Mouse (Mus musculus): ENCODE measurements around the gene Tmem192. TPM values are rescaled to one million over a fixed set of nuclear protein-coding genes. Genes with fewer than 3 reads are reported as not detected.
A peak's percentile ranks its signal among the peaks of the same experiment; 100 is the strongest.

The Tmem192 gene
- polyA plus RNA-seq, 1 experiment, result 30.5 TPM

DNA sequence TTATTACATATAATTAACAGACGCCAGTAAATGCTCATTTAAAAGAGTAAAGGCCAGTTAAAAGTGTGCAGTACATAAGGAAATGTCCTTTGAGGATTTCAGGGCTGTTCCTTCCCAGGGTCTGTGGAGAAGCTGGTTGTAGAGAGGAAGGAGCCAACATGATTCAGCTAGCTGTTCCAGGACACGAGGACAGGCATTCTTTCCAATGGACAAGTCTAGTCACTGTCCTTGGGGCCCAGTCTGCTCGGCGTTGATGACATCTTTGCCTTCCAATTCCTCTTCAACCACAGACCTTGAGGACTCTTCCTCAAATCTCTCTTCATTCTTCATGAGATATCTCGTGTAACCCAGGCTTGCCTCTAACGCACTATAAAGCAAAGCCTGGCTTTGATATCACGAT, 1.4 kb upstream of the Tmem192 start:
- Histone ChIP-seq H3K79me3 (ENCODE audit: low read depth) (peaks cover 3% of the 10 kb centered on the region), H3K79me2 (ENCODE audit: control insufficient read depth, insufficient read depth) (no peaks in the 10 kb centered on the region), H3K27me3 (ENCODE audit: control insufficient read depth, insufficient read depth, insufficient read length) (peaks cover 3% of the 10 kb centered on the region), H3ac (ENCODE audit: control insufficient read depth, insufficient read length, low read depth) (no peak overlapping the region), H3K36me3 (ENCODE audit: control insufficient read depth, insufficient read depth) (no peaks in the 10 kb centered on the region), H3K4me3 (ENCODE audit: insufficient read depth, poor library complexity, severe bottlenecking) (no peak overlapping the region)
- TF ChIP-seq MYOG (IDR thresholded peaks at IDR 0.05; ENCODE audit: control insufficient read depth, extremely low read depth, insufficient read length), result no peak
- no peak for TF ChIP-seq FOSL1 (IDR thresholded peaks at IDR 0.05; ENCODE audit: insufficient read depth, low read length, poor library complexity, severe bottlenecking)
- no peak for TF ChIP-seq MAX (IDR thresholded peaks at IDR 0.05)
- TF ChIP-seq CEBPB (IDR thresholded peaks at IDR 0.05; ENCODE audit: low read depth), result no peak
- TF ChIP-seq CTCF (IDR thresholded peaks at IDR 0.05; ENCODE audit: control insufficient read depth, insufficient read depth, insufficient read length), result no peak
- TF ChIP-seq MYOD1 (IDR thresholded peaks at IDR 0.05; ENCODE audit: control insufficient read depth, insufficient read length, low read depth), result no peak
- no peak for TF ChIP-seq USF1 (IDR thresholded peaks at IDR 0.05; ENCODE audit: low read depth)

DNA sequence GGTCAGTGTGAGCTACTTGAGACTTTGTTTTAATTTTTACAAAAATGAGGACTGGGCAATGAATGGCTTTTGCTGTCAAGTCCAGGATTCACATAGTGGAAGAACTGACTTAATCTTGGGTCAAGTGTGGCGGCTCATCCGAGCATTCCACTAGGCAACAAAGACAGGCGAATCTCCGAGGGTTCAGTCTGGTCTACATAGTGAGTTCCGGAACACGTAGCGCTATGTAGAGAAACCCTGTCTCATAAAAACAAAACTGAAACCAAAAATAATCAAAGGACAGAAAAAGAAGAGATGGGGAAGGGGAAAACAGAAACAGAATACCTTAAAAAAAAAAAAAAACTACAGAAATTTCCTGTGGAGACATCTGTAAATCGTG, 555 bp upstream of the Tmem192 start:
- peak overlapping the region; percentile 59 for H3K4me3 ChIP-seq (ENCODE audit: insufficient read depth, poor library complexity, severe bottlenecking)
- H3K27me3 ChIP-seq (ENCODE audit: control insufficient read depth, insufficient read depth, insufficient read length), result peaks cover 3% of the 10 kb centered on the region
- H3K79me3 ChIP-seq (ENCODE audit: low read depth), result peaks cover 3% of the 10 kb centered on the region
- H3ac ChIP-seq (ENCODE audit: control insufficient read depth, insufficient read length, low read depth), result no peak overlapping the region
- H3K79me2 ChIP-seq (ENCODE audit: control insufficient read depth, insufficient read depth), result no peaks in the 10 kb centered on the region
- TF ChIP-seq MAX (IDR thresholded peaks at IDR 0.05) (no peak), MYOG (IDR thresholded peaks at IDR 0.05; ENCODE audit: control insufficient read depth, extremely low read depth, insufficient read length) (no peak), CEBPB (IDR thresholded peaks at IDR 0.05; ENCODE audit: low read depth) (no peak), MYOD1 (IDR thresholded peaks at IDR 0.05; ENCODE audit: control insufficient read depth, insufficient read length, low read depth) (no peak), FOSL1 (IDR thresholded peaks at IDR 0.05; ENCODE audit: insufficient read depth, low read length, poor library complexity, severe bottlenecking) (no peak), USF1 (IDR thresholded peaks at IDR 0.05; ENCODE audit: low read depth) (no peak), CTCF (IDR thresholded peaks at IDR 0.05; ENCODE audit: control insufficient read depth, insufficient read depth, insufficient read length) (no peak)
- no peaks in the 10 kb centered on the region for H3K36me3 ChIP-seq (ENCODE audit: control insufficient read depth, insufficient read depth)

DNA sequence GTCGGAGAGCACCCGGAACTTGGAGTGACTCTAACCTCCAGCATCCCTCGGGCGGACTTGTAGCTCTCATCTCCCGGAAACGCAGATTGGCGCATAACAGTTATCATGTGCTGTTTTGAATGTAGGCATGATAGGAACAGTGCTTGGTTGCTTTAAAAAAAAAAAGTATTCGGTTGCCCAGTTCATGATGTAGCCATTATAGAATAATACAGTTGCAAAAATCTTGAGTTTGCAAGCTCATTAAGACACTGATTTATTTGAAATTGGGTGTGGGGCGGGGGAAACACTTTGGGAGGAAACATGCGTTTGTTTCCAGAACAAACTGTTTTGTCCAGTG, 681 bp downstream of the Tmem192 start:
- no peaks in the 10 kb centered on the region for H3K36me3 ChIP-seq (ENCODE audit: control insufficient read depth, insufficient read depth)
- peak overlapping the region; percentile 75 for H3ac ChIP-seq (ENCODE audit: control insufficient read depth, insufficient read length, low read depth)
- TF ChIP-seq MAX (IDR thresholded peaks at IDR 0.05), result no peak
- no peak for TF ChIP-seq FOSL1 (IDR thresholded peaks at IDR 0.05; ENCODE audit: insufficient read depth, low read length, poor library complexity, severe bottlenecking)
- no peak for TF ChIP-seq CTCF (IDR thresholded peaks at IDR 0.05; ENCODE audit: control insufficient read depth, insufficient read depth, insufficient read length)
- TF ChIP-seq USF1 (IDR thresholded peaks at IDR 0.05; ENCODE audit: low read depth), result no peak
- no peak for TF ChIP-seq CEBPB (IDR thresholded peaks at IDR 0.05; ENCODE audit: low read depth)
- no peak for TF ChIP-seq MYOG (IDR thresholded peaks at IDR 0.05; ENCODE audit: control insufficient read depth, extremely low read depth, insufficient read length)
- TF ChIP-seq MYOD1 (IDR thresholded peaks at IDR 0.05; ENCODE audit: control insufficient read depth, insufficient read length, low read depth), result no peak
- H3K79me3 ChIP-seq (ENCODE audit: low read depth), result peaks cover 3% of the 10 kb centered on the region
- no peaks in the 10 kb centered on the region for H3K79me2 ChIP-seq (ENCODE audit: control insufficient read depth, insufficient read depth)
- peak overlapping the region; percentile 59 for H3K4me3 ChIP-seq (ENCODE audit: insufficient read depth, poor library complexity, severe bottlenecking)
- H3K27me3 ChIP-seq (ENCODE audit: control insufficient read depth, insufficient read depth, insufficient read length), result peaks cover 3% of the 10 kb centered on the region

DNA sequence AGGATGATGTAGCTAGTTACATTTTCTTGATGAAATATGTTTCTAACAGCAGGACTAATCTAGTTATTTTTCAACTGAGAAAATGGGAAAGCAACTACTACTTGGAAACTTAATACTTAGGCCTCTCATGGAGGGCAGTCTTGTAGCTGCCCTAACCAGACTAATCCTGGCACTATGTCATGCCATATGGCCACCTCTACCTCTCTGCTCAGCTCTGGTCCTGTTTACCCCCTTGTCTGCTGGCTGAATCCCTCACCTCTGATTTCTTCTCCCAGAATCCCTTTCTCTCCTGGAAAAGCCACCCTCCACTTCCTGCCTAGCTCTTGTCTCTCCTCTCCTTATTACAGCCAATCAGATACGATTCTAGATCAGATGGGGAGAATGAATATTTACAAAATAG, 1.4 kb downstream of the Tmem192 start:
- H3K27me3 ChIP-seq (ENCODE audit: control insufficient read depth, insufficient read depth, insufficient read length), result no peaks in the 10 kb centered on the region
- no peak for TF ChIP-seq CEBPB (IDR thresholded peaks at IDR 0.05; ENCODE audit: low read depth)
- TF ChIP-seq MYOD1 (IDR thresholded peaks at IDR 0.05; ENCODE audit: control insufficient read depth, insufficient read length, low read depth), result no peak
- no peak overlapping the region for H3K4me3 ChIP-seq (ENCODE audit: insufficient read depth, poor library complexity, severe bottlenecking)
- no peak overlapping the region for H3ac ChIP-seq (ENCODE audit: control insufficient read depth, insufficient read length, low read depth)
- no peaks in the 10 kb centered on the region for H3K79me2 ChIP-seq (ENCODE audit: control insufficient read depth, insufficient read depth)
- no peaks in the 10 kb centered on the region for H3K36me3 ChIP-seq (ENCODE audit: control insufficient read depth, insufficient read depth)
- H3K79me3 ChIP-seq (ENCODE audit: low read depth), result peaks cover 3% of the 10 kb centered on the region

DNA sequence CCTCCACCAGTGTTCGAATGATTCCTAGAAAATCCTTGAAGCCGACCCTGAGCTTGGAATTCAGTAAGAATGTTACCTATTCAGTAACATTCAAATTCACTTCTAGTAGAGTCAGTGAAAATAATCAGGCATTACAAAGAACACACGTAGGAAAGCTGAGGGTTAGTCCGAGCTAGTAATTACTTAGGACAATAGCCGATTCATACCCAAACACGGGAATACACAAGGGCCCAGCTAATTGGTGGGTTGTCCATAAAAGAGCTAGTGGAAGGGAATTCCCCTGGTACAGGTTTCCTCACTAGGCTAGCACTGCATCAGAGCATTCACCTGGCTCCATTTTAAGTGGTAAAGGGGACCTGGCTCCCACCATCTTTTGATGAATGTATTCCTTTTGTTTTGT, 5.1 kb downstream of the Tmem192 start:
- Histone ChIP-seq H3K36me3 (ENCODE audit: control insufficient read depth, insufficient read depth) (no peaks in the 10 kb centered on the region), H3K79me3 (ENCODE audit: low read depth) (peaks cover 3% of the 10 kb centered on the region), H3K27me3 (ENCODE audit: control insufficient read depth, insufficient read depth, insufficient read length) (no peaks in the 10 kb centered on the region), H3K79me2 (ENCODE audit: control insufficient read depth, insufficient read depth) (no peaks in the 10 kb centered on the region), H3ac (ENCODE audit: control insufficient read depth, insufficient read length, low read depth) (no peak overlapping the region), H3K4me3 (ENCODE audit: insufficient read depth, poor library complexity, severe bottlenecking) (no peak overlapping the region)
- no peak for TF ChIP-seq FOSL1 (IDR thresholded peaks at IDR 0.05; ENCODE audit: insufficient read depth, low read length, poor library complexity, severe bottlenecking)
- TF ChIP-seq MYOG (IDR thresholded peaks at IDR 0.05; ENCODE audit: control insufficient read depth, extremely low read depth, insufficient read length), result no peak
- TF ChIP-seq MAX (IDR thresholded peaks at IDR 0.05), result no peak
- TF ChIP-seq CEBPB (IDR thresholded peaks at IDR 0.05; ENCODE audit: low read depth), result no peak
- TF ChIP-seq MYOD1 (IDR thresholded peaks at IDR 0.05; ENCODE audit: control insufficient read depth, insufficient read length, low read depth), result no peak
- TF ChIP-seq CTCF (IDR thresholded peaks at IDR 0.05; ENCODE audit: control insufficient read depth, insufficient read depth, insufficient read length), result no peak
- no peak for TF ChIP-seq USF1 (IDR thresholded peaks at IDR 0.05; ENCODE audit: low read depth)

DNA sequence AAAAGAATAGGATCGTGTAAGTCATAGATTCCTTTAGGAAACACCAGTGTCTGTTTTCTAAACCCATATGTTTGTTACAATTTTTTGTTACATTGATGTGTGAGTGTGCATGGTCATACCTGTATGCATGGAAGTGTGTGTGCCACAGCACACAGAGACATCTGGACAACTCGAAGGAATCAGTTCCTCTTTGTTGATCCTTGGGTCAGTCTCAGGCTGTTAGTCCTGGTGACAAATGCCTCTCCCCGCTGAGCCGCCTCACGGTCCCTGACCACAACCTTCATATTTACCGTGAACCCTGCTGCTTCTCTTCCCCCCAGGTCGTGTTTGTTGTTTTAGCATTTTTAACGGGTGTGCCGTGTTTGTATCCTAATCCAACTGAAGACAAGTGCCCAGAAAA, 12.0 kb downstream of the Tmem192 start:
- H3ac ChIP-seq (ENCODE audit: control insufficient read depth, insufficient read length, low read depth), result no peak overlapping the region
- H3K79me2 ChIP-seq (ENCODE audit: control insufficient read depth, insufficient read depth), result no peaks in the 10 kb centered on the region
- H3K36me3 ChIP-seq (ENCODE audit: control insufficient read depth, insufficient read depth), result peaks cover 12% of the 10 kb centered on the region
- no peak for TF ChIP-seq MYOD1 (IDR thresholded peaks at IDR 0.05; ENCODE audit: control insufficient read depth, insufficient read length, low read depth)
- no peak for TF ChIP-seq USF1 (IDR thresholded peaks at IDR 0.05; ENCODE audit: low read depth)
- no peak for TF ChIP-seq MAX (IDR thresholded peaks at IDR 0.05)
- no peak for TF ChIP-seq CTCF (IDR thresholded peaks at IDR 0.05; ENCODE audit: control insufficient read depth, insufficient read depth, insufficient read length)
- TF ChIP-seq MYOG (IDR thresholded peaks at IDR 0.05; ENCODE audit: control insufficient read depth, extremely low read depth, insufficient read length), result no peak
- TF ChIP-seq CEBPB (IDR thresholded peaks at IDR 0.05; ENCODE audit: low read depth), result no peak
- TF ChIP-seq FOSL1 (IDR thresholded peaks at IDR 0.05; ENCODE audit: insufficient read depth, low read length, poor library complexity, severe bottlenecking), result no peak
- H3K79me3 ChIP-seq (ENCODE audit: low read depth), result no peaks in the 10 kb centered on the region
- no peak overlapping the region for H3K4me3 ChIP-seq (ENCODE audit: insufficient read depth, poor library complexity, severe bottlenecking)
- H3K27me3 ChIP-seq (ENCODE audit: control insufficient read depth, insufficient read depth, insufficient read length), result no peaks in the 10 kb centered on the region

Measured in C2C12 (cell line).